Mouse (Mus musculus) heart, postnatal 0 days (tissue): ENCODE measurements around the gene Prelid3b. TPM values are rescaled to one million over a fixed set of nuclear protein-coding genes. Genes with fewer than 3 reads are reported as not detected.

Source experiments
- ATAC-seq: fragments of 200-750 bp; cut with Nextera tagmentation; 2 replicates; pipeline ENCODE4 v1.8.0; 2017; ENCODE audit warnings: low read depth, moderate number of reproducible peaks, moderate library complexity; ENCODE audit not compliant: insufficient read depth
- DNase-seq: peaks from one replicate; pipeline ENCODE4 v3.0.0-alpha.2; 2016; ENCODE audit warnings: low spot score
- H3K27ac ChIP-seq: fragments of 300-500 bp; sonication (generic); 2 replicates; pipeline ENCODE4 v1.5.1; 2014; ENCODE audit warnings: low read depth, mild to moderate bottlenecking
- H3K27me3 ChIP-seq: fragments of 300-500 bp; sonication (generic); 2 replicates; pipeline ENCODE4 v1.6.1; 2014; ENCODE audit warnings: low read length, mixed read lengths; ENCODE audit not compliant: control insufficient read depth, insufficient read depth
- H3K36me3 ChIP-seq: fragments of 300-500 bp; sonication (generic); replicated peaks from 2 replicates; pipeline ENCODE4 v1.6.1; 2014; ENCODE audit warnings: low read length, mixed read lengths; ENCODE audit not compliant: control insufficient read depth, insufficient read depth
- H3K4me1 ChIP-seq: fragments of 300-500 bp; sonication (generic); 2 replicates; pipeline ENCODE4 v1.6.1; 2014; ENCODE audit warnings: antibody characterized with exemption; ENCODE audit not compliant: control insufficient read depth, insufficient read depth
- H3K4me2 ChIP-seq: fragments of 300-500 bp; sonication (generic); 2 replicates; pipeline ENCODE4 v1.6.1; 2014; ENCODE audit warnings: low read depth, mild to moderate bottlenecking, low read length, moderate library complexity
- H3K4me3 ChIP-seq: fragments of 300-500 bp; sonication (generic); 2 replicates; pipeline ENCODE4 v1.5.1; 2014; ENCODE audit warnings: low read depth, low read length
- H3K9ac ChIP-seq: fragments of 300-500 bp; sonication (generic); replicated peaks from 2 replicates; pipeline ENCODE4 v1.6.1; 2014; ENCODE audit warnings: low read depth, low read length, mixed read lengths
- H3K9me3 ChIP-seq: fragments of 300-500 bp; sonication (generic); replicated peaks from 2 replicates; pipeline ENCODE4 v1.6.1; 2016; ENCODE audit warnings: low read length; ENCODE audit not compliant: control insufficient read depth
- CTCF ChIP-seq: IDR thresholded peaks from 2 replicates; pipeline ENCODE4 v1.5.1; 2016; ENCODE audit warnings: antibody characterized with exemption, control low read depth, low read depth
- EP300 ChIP-seq: IDR thresholded peaks from 2 replicates; pipeline ENCODE4 v1.6.1; 2016; ENCODE audit warnings: antibody characterized with exemption, low read depth
- WGBS: fragments of 180-500 bp; shearing (Covaris S2); extraction: QIAGEN DNeasy Blood & Tissue Kit; methylation state at CpG from one replicate; pipeline ENCODE4 v1.1.7; 2014; 5-methylcytosine and 5-hydroxymethylcytosine counted together
- polyA plus RNA-seq: library from polyadenylated mRNA; unstranded; fragments of >200 nt; fragmentation: Nextera tagmentation; extraction: Ambion mirVana; gene quantifications from 2 replicates; pipeline ENCODE4 v1.2.1, GENCODE M21; 2015
- total RNA-seq: library from RNA; depleted of rRNA; stranded (reverse); fragments of >200 nt; gene quantifications from 2 replicates; pipeline ENCODE4 v1.2.3, GENCODE M21; 2014; ENCODE audit warnings: low replicate concordance

Gene Prelid3b
- total and polyA plus RNA-seq, 2 experiments from 2014 or later, result 83.5 to 155 TPM

GRCm38 (mm10) chr2:174436076-174436701, 36.7 kb downstream of the Prelid3b start:
- H3K4me1 ChIP-seq, result peaks cover 14% of the 10 kb centered on the region
- no peak for ATAC-seq

GRCm38 (mm10) chr2:174434943-174435342, 37.9 kb downstream of the Prelid3b start:
- TF ChIP-seq EP300 (no peak), CTCF (no peak)
- no peaks in the 10 kb centered on the region for H3K9me3 ChIP-seq
- H3K4me3 ChIP-seq, result no peak overlapping the region
- H3K36me3 ChIP-seq, result peaks cover 7% of the 10 kb centered on the region; the same call in 1 of the 2 replicates
- no peak overlapping the region for H3K27ac ChIP-seq
- DNase-seq, result no peak
- H3K9ac ChIP-seq, result no peak overlapping the region
- H3K4me2 ChIP-seq, result no peak overlapping the region
- ATAC-seq, result no peak
- H3K4me1 ChIP-seq, result peaks cover 14% of the 10 kb centered on the region
- H3K27me3 ChIP-seq, result no peaks in the 10 kb centered on the region
- 94% methylated on average over 9 of the region's 9 CpGs for WGBS

More at GRCm38 (mm10) chr2:174436076-174436701, 36.7 kb downstream of the Prelid3b start:
- TF ChIP-seq EP300, result no peak
- no peak for TF ChIP-seq CTCF
- Histone ChIP-seq H3K27ac (no peak overlapping the region), H3K9ac (no peak overlapping the region), H3K4me2 (no peak overlapping the region), H3K27me3 (no peaks in the 10 kb centered on the region), H3K4me3 (no peak overlapping the region), H3K9me3 (no peaks in the 10 kb centered on the region), H3K36me3 (0 out of 2 replicates have a peak, but pooled peaks cover 7% of the 10 kb centered on the region)
- DNase-seq, result no peak
- WGBS, result 80% methylated on average over 26 of the region's 26 CpGs

- no peak for ATAC-seq
- DNase-seq, result no peak
- Histone ChIP-seq H3K9ac (no peak overlapping the region), H3K4me3 (no peak overlapping the region), H3K9me3 (no peaks in the 10 kb centered on the region), H3K27me3 (no peaks in the 10 kb centered on the region), H3K4me1 (no peaks in the 10 kb centered on the region), H3K27ac (no peak overlapping the region), H3K36me3 (peaks cover 53% of the 10 kb centered on the region), H3K4me2 (no peak overlapping the region)
- WGBS, result 90% methylated on average over 10 of the region's 10 CpGs
- no peak for TF ChIP-seq CTCF
- no peak for TF ChIP-seq EP300
Measured at GRCm38 (mm10) chr2:174428996-174429591, 43.8 kb downstream of the Prelid3b start.

DNA sequence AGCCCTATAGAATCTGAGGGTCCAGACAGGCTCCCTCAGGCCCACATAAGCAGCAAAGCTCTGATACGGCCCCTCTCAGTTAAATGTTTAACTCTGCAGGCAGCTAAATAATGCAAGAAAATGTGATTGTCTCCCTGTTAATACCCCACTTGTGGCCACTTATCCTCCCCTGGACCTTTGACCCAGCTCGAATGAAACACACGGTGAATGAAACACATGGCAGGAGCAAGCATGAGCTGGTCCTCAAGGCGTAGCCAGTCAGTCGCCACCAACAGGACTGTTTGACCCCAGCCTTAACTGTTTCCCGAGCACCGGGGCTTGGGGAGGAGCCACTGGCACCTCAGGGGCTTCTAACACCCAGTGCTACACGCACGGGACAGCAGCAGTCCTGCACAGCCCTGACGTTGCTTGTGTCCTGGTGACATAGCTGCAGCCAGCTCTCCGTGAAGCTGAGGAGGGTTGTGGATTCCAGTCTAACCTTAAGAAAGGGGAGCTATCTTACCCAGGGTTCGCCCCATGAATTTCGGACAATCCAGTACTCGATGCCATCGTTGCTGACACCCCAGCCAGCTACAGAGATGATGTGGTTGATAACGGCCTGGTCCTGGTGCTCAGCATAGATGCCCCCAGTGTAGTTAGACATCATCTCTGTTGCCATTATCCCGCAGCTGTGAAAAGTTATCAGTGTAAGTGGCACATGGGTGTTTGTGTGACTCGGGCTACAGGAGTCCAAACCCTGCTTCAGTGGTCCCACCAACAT, 44.6 kb downstream of the Prelid3b start:
- DNase-seq, result no peak
- H3K27me3 ChIP-seq, result no peaks in the 10 kb centered on the region
- no peak overlapping the region for H3K4me2 ChIP-seq
- H3K27ac ChIP-seq, result no peak overlapping the region
- no peak overlapping the region for H3K9ac ChIP-seq
- WGBS, result 83% methylated on average over 18 of the region's 18 CpGs
- peaks cover 57% of the 10 kb centered on the region for H3K36me3 ChIP-seq
- H3K4me3 ChIP-seq, result no peak overlapping the region
- no peaks in the 10 kb centered on the region for H3K9me3 ChIP-seq
- H3K4me1 ChIP-seq, result no peaks in the 10 kb centered on the region
- no peak for TF ChIP-seq EP300
- TF ChIP-seq CTCF, result no peak
- no peak for ATAC-seq

DNA sequence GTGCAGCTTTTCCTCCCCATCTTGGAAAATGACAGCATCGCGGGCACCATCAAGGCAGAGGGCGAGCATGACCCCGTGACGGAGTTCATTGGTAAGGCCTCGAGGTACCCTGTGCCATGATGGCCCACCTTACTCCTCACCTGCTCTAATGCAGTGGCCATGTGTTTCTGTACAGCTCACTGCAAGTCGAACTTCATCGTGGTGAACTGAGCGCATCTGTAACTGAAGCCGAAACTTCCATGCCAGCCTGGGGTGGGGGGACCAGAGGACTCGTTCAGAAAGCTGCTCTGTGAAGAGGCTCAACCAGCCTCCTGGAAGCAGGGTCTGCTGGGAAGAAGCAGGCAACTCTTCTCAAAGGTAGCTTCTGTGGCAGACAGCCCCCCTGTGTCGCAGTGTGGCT, 46.0 kb downstream of the Prelid3b start:
- no peak overlapping the region for H3K4me2 ChIP-seq
- no peaks in the 10 kb centered on the region for H3K27me3 ChIP-seq
- 92% methylated on average over 12 of the region's 12 CpGs for WGBS
- DNase-seq (no peak), ATAC-seq (no peak)
- peaks cover 71% of the 10 kb centered on the region for H3K36me3 ChIP-seq
- H3K4me3 ChIP-seq, result no peak overlapping the region
- H3K27ac ChIP-seq, result no peak overlapping the region
- no peaks in the 10 kb centered on the region for H3K9me3 ChIP-seq
- H3K4me1 ChIP-seq, result no peaks in the 10 kb centered on the region
- TF ChIP-seq EP300 (no peak), CTCF (no peak)
- no peak overlapping the region for H3K9ac ChIP-seq
